Mouse (Mus musculus) Patski (cell line): Measurements from ENCODE around the gene Pgm2. TPM values are rescaled to one million over a fixed set of nuclear protein-coding genes. Genes with fewer than 3 reads are reported as not detected.

Experiments
- ATAC-seq: fragments of 100-300 bp; one replicate; pipeline ENCODE4 v1.8.0; 2021
- CTCF ChIA-PET: fragments of 350-600 bp; sonication (Branson Sonifier 250); formaldehyde crosslinking; loops from one replicate; lab custom pipeline; 2022; ENCODE audit warnings: inconsistent platforms; lab: Charles Lee
- POLR2A ChIA-PET: fragments of 350-600 bp; sonication (Branson Sonifier 250); formaldehyde crosslinking; loops from one replicate; lab custom pipeline; 2022; ENCODE audit warnings: antibody characterized with exemption, inconsistent platforms; lab: Charles Lee
- DNase-seq: peaks from one replicate; pipeline ENCODE4 v3.0.0-alpha.2; 2011; ENCODE audit warnings: low read depth, low spot score
- H3K27me3 ChIP-seq: fragments of 371-371 bp; one replicate; pipeline ENCODE4 v1.5.1; 2021
- CTCF ChIP-seq: fragments of 100-300 bp; IDR thresholded peaks from one replicate; pipeline ENCODE4 v1.5.1; 2021
- in situ Hi-C: fragments of 300-500 bp; cut with MboI; formaldehyde crosslinking; loops from 3 replicates; pipeline ENCODE4 v1.11.1; 2018; ENCODE audit warnings: low pct_unique_long_range_greater_than_20kb, mixed read lengths
- polyA plus RNA-seq: library from polyadenylated mRNA; unstranded; gene quantifications from one replicate; pipeline ENCODE4 v1.2.3, GENCODE M21; 2021

Pgm2 gene
- polyA plus RNA-seq, 1 experiment from 2014 or later = 84.2 TPM

DNA sequence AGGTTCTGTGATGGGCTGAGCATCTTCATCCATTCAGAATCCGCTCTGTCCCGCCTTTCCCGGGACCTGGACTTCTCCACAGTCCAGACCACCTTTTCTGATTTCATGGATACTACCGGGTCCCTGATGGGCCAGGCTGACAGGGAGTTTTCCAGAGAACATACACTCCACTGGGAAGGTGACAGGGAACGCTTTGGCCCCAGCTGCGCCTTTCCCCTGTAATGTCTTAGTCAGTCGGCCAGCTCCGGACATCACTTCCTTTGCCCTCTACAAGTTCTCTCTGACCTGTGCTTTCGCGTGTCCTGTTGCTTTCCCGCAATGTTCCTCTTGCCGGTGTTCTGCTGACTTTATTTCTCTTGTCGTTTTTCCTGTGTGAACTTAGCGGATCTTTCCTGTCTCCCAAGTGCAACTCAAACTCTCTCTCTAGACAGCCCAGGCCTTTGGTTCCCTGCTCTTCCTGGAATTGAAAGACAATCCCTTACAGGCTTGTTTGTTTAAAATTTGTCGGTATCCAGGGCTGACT is 660 bp downstream of the Pgm2 start:
- ATAC-seq (peak; percentile 22), DNase-seq (no peak)
- in situ Hi-C loops = no loop called here
- ChIA-PET POLR2A (no interaction called here), CTCF (interaction anchor here (2.1 to 4.5 kb wide), 2 partner anchors 16 to 18 kb away, joined by 6 to 24 read pairs; no protein-coding TSS in a partner anchor)
- TF ChIP-seq CTCF = no peak
- H3K27me3 ChIP-seq = no peaks in the 10 kb centered on the region

DNA sequence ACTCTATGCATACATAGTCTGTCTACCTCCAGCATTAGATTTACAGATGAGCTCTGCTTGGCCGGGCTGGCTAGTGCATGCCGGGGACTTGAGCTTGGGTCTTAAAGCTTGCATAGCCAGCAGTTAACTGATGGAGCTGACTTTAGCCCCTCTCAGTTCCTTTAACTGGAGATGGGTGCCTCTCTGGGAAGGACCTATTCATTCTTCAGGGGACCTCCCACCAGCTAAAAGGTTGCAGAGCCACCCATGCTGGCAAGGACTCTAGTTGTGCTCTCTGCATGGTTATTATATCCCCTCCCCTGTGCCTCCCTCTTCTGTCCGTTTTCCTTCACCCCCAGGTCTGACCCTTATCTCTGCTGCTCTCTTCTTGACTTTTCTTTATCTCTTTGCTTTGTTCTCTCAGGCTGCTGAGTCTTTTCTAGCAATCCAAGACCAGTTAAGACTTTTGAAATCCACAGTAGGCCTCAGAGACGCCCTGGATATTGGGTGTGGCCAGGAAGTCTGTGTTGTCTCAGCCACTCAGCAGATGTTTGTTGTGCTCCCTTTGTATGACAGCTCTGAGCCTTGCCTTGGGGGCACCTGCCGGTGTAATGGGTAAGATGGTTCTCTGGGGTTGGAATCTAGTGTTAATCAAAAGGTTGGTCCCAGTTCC is 2.7 kb downstream of the Pgm2 start:
- ChIA-PET CTCF (interaction anchor here (0.5 to 4.5 kb wide), 6 partner anchors 10 to 197 kb away, joined by 3 to 24 read pairs (median 4); no protein-coding TSS in a partner anchor), POLR2A (no interaction called here)
- in situ Hi-C loops = no loop called here
- no peaks in the 10 kb centered on the region for H3K27me3 ChIP-seq
- ATAC-seq = no peak
- no peak for DNase-seq
- TF ChIP-seq CTCF = no peak

DNA sequence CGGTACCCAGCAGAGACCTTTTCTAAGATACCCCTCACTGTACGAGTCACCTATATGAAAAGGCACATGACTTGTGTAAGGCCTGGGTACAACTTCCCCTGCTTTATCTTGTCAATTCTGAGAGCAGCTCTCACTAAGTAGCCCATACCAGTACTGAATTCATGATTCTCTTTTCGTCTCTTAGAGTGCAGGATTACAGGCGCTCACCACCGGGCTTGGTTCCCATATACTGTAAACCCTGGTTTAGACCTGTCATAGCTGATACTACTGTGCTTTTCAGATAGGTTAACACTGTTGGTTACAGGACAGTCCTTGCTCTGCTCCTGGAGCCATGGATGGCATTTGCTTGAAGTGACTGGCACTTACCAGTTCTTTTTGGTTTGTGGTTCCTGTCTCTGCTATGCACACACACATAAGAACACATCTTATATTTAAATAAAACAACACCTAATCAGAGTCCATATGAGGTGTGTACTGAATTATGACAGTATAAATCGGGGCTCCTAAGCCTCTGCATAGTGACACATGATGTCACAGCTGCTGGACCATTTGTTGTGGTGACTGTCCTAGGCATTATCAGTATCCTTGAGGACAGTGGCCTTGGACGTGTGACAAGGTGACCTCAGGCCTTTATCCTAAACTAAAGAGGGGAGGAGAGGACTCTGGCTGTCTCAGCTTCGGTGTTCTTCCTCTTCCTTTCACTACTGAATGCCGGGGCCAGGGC is 9.4 kb downstream of the Pgm2 start:
- ChIA-PET POLR2A (no interaction called here), CTCF (interaction anchor here (0.6 to 1.3 kb wide), 2 partner anchors 31 to 57 kb away, joined by 3 read pairs; no protein-coding TSS in a partner anchor)
- ATAC-seq (no peak), DNase-seq (no peak)
- no peaks in the 10 kb centered on the region for H3K27me3 ChIP-seq
- TF ChIP-seq CTCF = no peak
- in situ Hi-C loops = no loop called here

DNA sequence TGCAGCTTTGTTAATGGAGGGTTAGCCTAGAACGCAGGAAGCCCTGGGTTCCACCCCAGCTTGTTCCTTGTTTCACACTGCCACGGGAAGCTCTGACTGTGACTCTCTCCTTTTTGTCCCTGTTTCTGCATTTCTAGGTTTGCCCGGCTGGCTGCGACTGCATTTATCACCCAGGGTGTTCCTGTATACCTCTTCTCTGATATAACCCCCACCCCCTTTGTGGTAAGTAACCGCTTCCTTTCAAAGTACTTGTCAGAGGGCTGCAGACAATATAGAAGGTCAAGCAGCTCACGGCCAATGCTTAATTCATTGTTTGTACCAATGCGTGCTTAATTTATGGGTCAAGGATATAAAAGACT is 9.9 kb downstream of the Pgm2 start:
- no peak for DNase-seq
- H3K27me3 ChIP-seq = no peaks in the 10 kb centered on the region
- TF ChIP-seq CTCF = no peak
- in situ Hi-C loops = no loop called here
- no peak for ATAC-seq
- ChIA-PET CTCF (interaction anchor here (0.8 to 1.3 kb wide), 2 partner anchors 11 to 32 kb away, joined by 3 read pairs; no protein-coding TSS in a partner anchor), POLR2A (no interaction called here)

DNA sequence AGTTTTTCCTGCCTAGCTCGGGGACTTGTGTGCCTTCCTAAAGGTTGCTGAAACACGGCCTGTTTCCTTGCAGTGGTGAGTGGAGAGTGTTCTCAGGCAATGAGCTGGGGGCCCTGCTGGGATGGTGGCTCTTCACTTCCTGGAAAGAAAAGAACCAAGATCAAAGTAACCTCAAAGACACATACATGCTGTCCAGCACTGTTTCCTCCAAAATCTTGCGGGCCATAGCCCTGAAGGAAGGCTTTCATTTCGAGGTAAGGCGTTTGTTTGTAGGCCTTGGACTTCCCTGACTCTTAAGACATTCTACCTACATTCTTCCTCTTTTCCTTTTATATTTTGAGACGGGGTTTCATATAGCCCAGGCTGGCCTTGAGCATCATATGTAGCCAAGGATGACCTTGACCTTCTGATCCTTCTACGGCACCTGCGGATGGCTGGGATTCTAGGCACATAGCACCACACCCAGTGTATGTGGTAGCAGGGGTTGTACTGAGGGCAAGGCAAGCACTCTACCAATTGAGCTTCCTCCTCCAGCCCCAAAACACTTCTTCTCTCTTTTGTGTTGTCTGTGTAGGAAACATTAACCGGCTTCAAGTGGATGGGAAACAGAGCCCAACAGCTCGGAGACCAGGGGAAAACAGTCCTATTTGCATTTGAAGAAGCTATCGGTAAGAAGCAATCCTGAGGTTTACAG is 15.0 kb downstream of the Pgm2 start:
- ATAC-seq = no peak
- no peaks in the 10 kb centered on the region for H3K27me3 ChIP-seq
- POLR2A ChIA-PET = no interaction called here

DNA sequence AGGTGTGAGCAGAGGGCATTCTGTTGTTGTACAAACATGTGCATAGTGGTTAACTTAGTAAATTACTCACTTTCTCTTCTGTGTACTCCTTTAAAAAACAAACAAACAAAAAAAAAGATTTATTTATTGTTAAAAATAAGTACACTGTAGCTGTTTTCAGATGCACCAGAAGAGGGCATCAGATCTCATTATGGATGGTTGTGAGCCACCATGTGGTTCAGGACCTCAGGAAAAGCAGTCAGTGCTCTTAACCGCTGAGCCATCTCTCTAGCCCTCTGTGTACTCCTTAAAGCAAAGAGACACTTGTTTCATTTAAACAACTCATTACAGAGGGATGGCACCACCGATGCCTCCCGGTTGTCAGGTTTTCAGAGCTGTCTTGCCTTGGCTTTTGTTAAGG is 16.5 kb downstream of the Pgm2 start:
- CTCF ChIA-PET = interaction anchor here (1.1 to 3.5 kb wide), 10 partner anchors 9 to 202 kb away, joined by 3 to 24 read pairs (median 4); partner anchors contain the start of gene Pgm2
- H3K27me3 ChIP-seq = no peaks in the 10 kb centered on the region
- POLR2A ChIA-PET = no interaction called here
- in situ Hi-C loops = no loop called here
- no peak for DNase-seq
- no peak for ATAC-seq
- peak; percentile 63 for TF ChIP-seq CTCF

More for the DNA sequence above, 15.0 kb downstream of the Pgm2 start:
- in situ Hi-C loops = no loop called here
- no peak for TF ChIP-seq CTCF
- no peak for DNase-seq
- CTCF ChIA-PET = interaction anchor here (1.2 to 3.5 kb wide), 5 partner anchors 8 to 171 kb away, joined by 3 to 24 read pairs (median 4); partner anchors contain the start of gene Pgm2

DNA sequence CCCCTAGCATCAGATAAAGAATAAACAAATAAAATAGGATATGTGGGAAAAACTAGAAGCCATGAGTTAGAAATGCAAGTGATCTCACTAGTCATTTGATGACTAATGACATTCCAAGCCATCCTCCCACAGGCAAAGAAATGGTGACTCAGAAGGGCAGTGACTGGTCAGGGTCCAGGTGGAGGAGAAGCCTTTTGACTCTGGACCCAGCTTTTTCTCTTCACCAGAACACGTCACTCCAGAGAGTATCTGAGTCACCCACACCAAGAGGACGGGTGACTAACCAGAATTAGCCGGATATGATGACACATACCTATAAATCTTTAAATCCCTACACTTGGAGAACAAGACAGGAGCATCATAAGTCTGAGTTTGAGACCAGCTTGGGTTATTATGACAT is 19.6 kb downstream of the Pgm2 start:
- POLR2A ChIA-PET = interaction anchor here (0.5 to 1.0 kb wide), 2 partner anchors 16 to 50 kb away, joined by 3 to 4 read pairs; no protein-coding TSS in a partner anchor
- DNase-seq = peak; percentile 98
- CTCF ChIA-PET = interaction anchor here (0.6 to 2.4 kb wide), 8 partner anchors 12 to 167 kb away, joined by 3 to 10 read pairs (median 4); no protein-coding TSS in a partner anchor
- no peaks in the 10 kb centered on the region for H3K27me3 ChIP-seq
- peak; percentile 99 for ATAC-seq
- no peak for TF ChIP-seq CTCF
- in situ Hi-C loops = loop anchor here (10.0 kb wide), 1 partner anchor 752 kb away; no protein-coding TSS in a partner anchor

DNA sequence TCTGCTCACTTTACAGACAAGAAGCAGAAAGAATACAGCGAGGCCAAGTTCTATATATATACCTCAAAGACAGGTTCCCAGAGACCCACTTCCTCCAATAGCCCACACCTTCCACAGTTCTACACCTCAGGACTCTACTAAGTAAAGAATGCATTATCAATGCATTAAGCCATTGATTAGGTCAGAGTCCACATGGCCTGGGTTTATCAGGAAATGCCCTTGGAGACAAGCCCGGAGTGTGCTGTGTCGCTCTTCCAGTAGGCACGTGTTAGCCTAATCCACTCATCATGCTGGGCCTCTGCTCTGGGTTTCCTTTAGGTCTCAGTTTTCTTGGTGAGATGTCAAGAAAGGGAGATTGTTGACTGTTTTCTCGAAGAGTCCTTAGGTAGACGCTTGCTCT is 21.5 kb downstream of the Pgm2 start:
- in situ Hi-C loops = loop anchor here (10.0 kb wide), 1 partner anchor 751 kb away; no protein-coding TSS in a partner anchor
- ATAC-seq = no peak
- CTCF ChIA-PET = no interaction called here

DNA sequence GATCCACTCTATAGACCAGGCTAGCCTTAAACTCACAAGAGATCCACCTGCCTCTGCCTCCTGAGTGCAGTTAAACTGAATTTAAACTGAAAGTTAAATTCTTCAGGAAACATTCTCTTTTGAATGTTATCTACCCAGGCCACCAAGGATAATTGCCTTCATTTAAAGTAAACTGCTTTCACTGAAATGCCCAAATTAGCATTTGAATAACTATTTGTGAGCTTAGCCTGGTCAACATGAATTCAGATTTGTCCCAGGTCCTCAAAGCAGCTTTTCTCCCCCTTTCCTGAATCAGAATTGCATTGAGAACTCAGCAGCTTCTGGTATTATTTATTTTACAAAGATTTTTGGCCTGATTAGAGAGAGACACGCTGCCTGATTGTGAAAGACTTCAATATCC is 24.4 kb downstream of the Pgm2 start:
- POLR2A ChIA-PET = interaction anchor here (1.8 kb wide), 1 partner anchor 18 kb away, joined by 4 read pairs; no protein-coding TSS in a partner anchor
- CTCF ChIA-PET = interaction anchor here (1.2 kb wide), 1 partner anchor 20 kb away, joined by 3 read pairs; no protein-coding TSS in a partner anchor
- no peaks in the 10 kb centered on the region for H3K27me3 ChIP-seq
- TF ChIP-seq CTCF = no peak
- ATAC-seq (no peak), DNase-seq (no peak)
- in situ Hi-C loops = loop anchor here (10.0 kb wide), 1 partner anchor 748 kb away; no protein-coding TSS in a partner anchor

More for the DNA sequence above, 21.5 kb downstream of the Pgm2 start:
- no peak for DNase-seq
- POLR2A ChIA-PET = no interaction called here
- H3K27me3 ChIP-seq = no peaks in the 10 kb centered on the region
- TF ChIP-seq CTCF = no peak

DNA sequence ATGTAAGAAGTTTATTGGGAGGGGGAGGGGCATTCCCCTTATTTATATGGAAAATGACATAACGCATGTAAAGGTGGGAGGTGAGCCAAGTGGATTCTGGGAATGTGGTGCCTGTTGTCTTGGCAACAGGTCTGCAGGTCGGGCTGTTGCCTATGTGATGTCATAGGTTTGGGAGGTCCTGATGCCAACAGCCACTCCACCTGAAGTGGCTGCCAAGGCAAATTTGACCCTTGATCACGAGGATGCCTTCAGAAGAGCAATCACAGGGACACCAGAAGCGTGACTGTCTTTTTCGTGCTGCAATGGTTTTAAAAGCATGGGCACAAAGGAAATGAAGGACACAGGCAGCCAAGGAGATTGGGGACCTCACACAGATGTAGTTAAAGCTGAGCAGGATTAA is 33.0 kb downstream of the Pgm2 start:
- in situ Hi-C loops = no loop called here
- POLR2A ChIA-PET = no interaction called here
- DNase-seq (no peak), ATAC-seq (no peak)
- CTCF ChIA-PET = no interaction called here
- TF ChIP-seq CTCF = no peak
- H3K27me3 ChIP-seq = no peaks in the 10 kb centered on the region
